Comparison of ENCODE assay signal across 10 mouse cellular contexts in genomic region chr12:76556745-76557389, GRCm38 (mm10). TPM values are rescaled to one million over a fixed set of nuclear protein-coding genes. Genes with fewer than 3 reads are reported as not detected.
DNase-seq lines count a peak whose midpoint lies in the region; ATAC-seq and TF ChIP-seq lines count a peak whose summit lies in the region.
"Had no signal": no experiment of that assay in that cellular context is flagged by ENCODE, and none has a peak within 500 bp of the region (broad histone marks: within the 10 kb centered on the region; RNA-seq: fewer than 3 reads in every experiment).

No protein-coding gene starts in this region.

- no peaks in the 10 kb centered on the region for H3K9me3 ChIP-seq in liver, embryonic 12.5 days (replicated peaks)
- no peaks in the 10 kb centered on the region for H3K9me3 ChIP-seq in kidney, embryonic 15.5 days (replicated peaks)

- peak in 1 of 2 experiments; percentile 34 for DNase-seq in heart, adult 2 months
- no peak for DNase-seq in heart, postnatal 14 days
- no peak for DNase-seq in liver, adult 2 months (ENCODE audit: extremely low read depth, low read depth, low spot score)
- peak; percentile 74 for DNase-seq in retina, postnatal 7 days (ENCODE audit: low read depth, low spot score)
- no peak for DNase-seq in cerebellum, adult 18-20 months
- DNase-seq: lung, adult 2 months; right cerebral cortex, postnatal 14 days had no signal

- peaks cover 25% of the 10 kb centered on the region for H3K4me1 ChIP-seq in heart, adult 2 months (ENCODE audit: control insufficient read depth, insufficient read depth, low read length)
- H3K4me1 ChIP-seq in liver, adult 2 months (ENCODE audit: control insufficient read depth, insufficient read depth, low read length) = peaks cover 43% of the 10 kb centered on the region
- H3K4me1 ChIP-seq in liver, embryonic 12.5 days = peaks cover 46% of the 10 kb centered on the region
- peaks cover 66% of the 10 kb centered on the region for H3K4me1 ChIP-seq in kidney, embryonic 15.5 days

- WGBS in heart, adult 2 months = 51% methylated on average over 6 of the region's 6 CpGs
- WGBS in liver, adult 2 months = 37% methylated on average over 6 of the region's 6 CpGs
- 37% methylated on average over 6 of the region's 6 CpGs for WGBS in liver, embryonic 12.5 days (ENCODE audit: insufficient replicate concordance)
- 17% methylated on average over 6 of the region's 6 CpGs for WGBS in kidney, embryonic 15.5 days

- peak overlapping the region; percentile 48 for H3K27ac ChIP-seq in heart, adult 2 months
- H3K27ac ChIP-seq in liver, adult 2 months (replicated peaks; ENCODE audit: insufficient read depth, low read depth, low read length) = 0 out of 2 replicates have a peak overlapping the region, but pooled peaks have one; percentile 10
- H3K27ac ChIP-seq in liver, embryonic 12.5 days = no peak overlapping the region
- H3K27ac ChIP-seq in kidney, embryonic 15.5 days = peak overlapping the region; percentile 72

- H3K4me2 ChIP-seq in liver, embryonic 12.5 days = no peak overlapping the region
- H3K4me2 ChIP-seq in kidney, embryonic 15.5 days = 0 out of 2 replicates have a peak overlapping the region, but pooled peaks have one; percentile 13

- no peak for ATAC-seq in liver, embryonic 12.5 days
- ATAC-seq in kidney, embryonic 15.5 days (replicated peaks; ENCODE audit: low FRiP score) = peak; percentile 23
- no peak for ATAC-seq in granulocyte monocyte progenitor cell, adult 5-6 weeks (replicated peaks; ENCODE audit: poor library complexity, severe bottlenecking)

- TF ChIP-seq CTCF in heart, adult 2 months (IDR thresholded peaks at IDR 0.05) = no peak
- no peak for TF ChIP-seq CTCF in liver, adult 2 months (IDR thresholded peaks at IDR 0.05; ENCODE audit: low read depth, low read length)

- no peak for TF ChIP-seq EP300 in heart, adult 2 months (IDR thresholded peaks at IDR 0.05; ENCODE audit: insufficient read depth, low read depth, low read length)

- no peak overlapping the region for H3K9ac ChIP-seq in heart, adult 2 months (ENCODE audit: low read depth, low read length)
- H3K9ac ChIP-seq in liver, adult 2 months (ENCODE audit: low read depth, low read length) = no peak overlapping the region
- no peak overlapping the region for H3K9ac ChIP-seq in liver, embryonic 12.5 days
- no peak overlapping the region for H3K9ac ChIP-seq in kidney, embryonic 15.5 days

- peaks cover 2% of the 10 kb centered on the region; the same call in 1 of the 2 replicates for H3K79me2 ChIP-seq in heart, adult 2 months (replicated peaks; ENCODE audit: control insufficient read depth, insufficient read depth, low read length)
- H3K79me2 ChIP-seq in liver, adult 2 months (ENCODE audit: control insufficient read depth, insufficient read depth, low read length) = peaks cover 21% of the 10 kb centered on the region; the same call in 1 of the 2 replicates

- H3K4me3 ChIP-seq in heart, adult 2 months = no peak overlapping the region
- H3K4me3 ChIP-seq in liver, adult 2 months (ENCODE audit: insufficient read depth, low read depth, low read length) = no peak overlapping the region
- no peak overlapping the region for H3K4me3 ChIP-seq in liver, embryonic 12.5 days
- no peak overlapping the region for H3K4me3 ChIP-seq in kidney, embryonic 15.5 days (replicated peaks)

- intact Hi-C loops in heart, adult 2 months (cut with DNase I) = no loop called here
- intact Hi-C loops in heart, postnatal 14 days (cut with DNase I) = no loop called here

- no peak for TF ChIP-seq POLR2A in heart, adult 2 months (IDR thresholded peaks at IDR 0.05; ENCODE audit: insufficient read depth, low read depth, low read length)
- no peak for TF ChIP-seq POLR2A in liver, adult 2 months (IDR thresholded peaks at IDR 0.05; ENCODE audit: extremely low read depth, insufficient read depth, low read length)

- peaks cover 4% of the 10 kb centered on the region for H3K36me3 ChIP-seq in heart, adult 2 months (ENCODE audit: control insufficient read depth, insufficient read depth, low read length)
- H3K36me3 ChIP-seq in liver, adult 2 months (ENCODE audit: control insufficient read depth, insufficient read depth, low read length) = peaks cover 8% of the 10 kb centered on the region; the same call in 1 of the 2 replicates
- peaks cover 11% of the 10 kb centered on the region for H3K36me3 ChIP-seq in liver, embryonic 12.5 days
- H3K36me3 ChIP-seq in kidney, embryonic 15.5 days = peaks cover 19% of the 10 kb centered on the region

- no peaks in the 10 kb centered on the region for H3K27me3 ChIP-seq in heart, adult 2 months (ENCODE audit: control insufficient read depth, insufficient read depth, low read length)
- no peaks in the 10 kb centered on the region for H3K27me3 ChIP-seq in liver, adult 2 months (ENCODE audit: control insufficient read depth, insufficient read depth, low read length)
- peaks cover 14% of the 10 kb centered on the region; the same call in 1 of the 2 replicates for H3K27me3 ChIP-seq in liver, embryonic 12.5 days (replicated peaks)
- H3K27me3 ChIP-seq in kidney, embryonic 15.5 days = no peaks in the 10 kb centered on the region

RNA-seq across cellular contexts. Expression of gene Plekhg3, which starts 26.2 kb away (rescaled TPM):
- total RNA-seq in heart, adult 2 months (2021) = 10 to 100 TPM; 11.6 to 13.6 TPM
- polyA plus RNA-seq in heart, adult 2 months (2012; rRNA removed) = 12.9 and 16.8 TPM in 2 replicates
- total RNA-seq in heart, postnatal 14 days (2021) = 10 to 100 TPM; 19.1 to 20.4 TPM
- 16.5 and 27.0 TPM in 2 replicates for total RNA-seq in liver, adult 2 months (2014; rRNA removed)
- polyA plus RNA-seq in liver, adult 2 months (2012; rRNA removed) = 12.5 and 17.1 TPM in 2 replicates
- polyA plus RNA-seq in liver, embryonic 12.5 days (2016; fragmentation: Nextera tagmentation; extraction: Ambion mirVana) = 3.2 and 3.3 TPM in 2 replicates
- 18.2 and 18.8 TPM in 2 replicates for polyA plus RNA-seq in kidney, embryonic 15.5 days (2015; fragmentation: Nextera tagmentation; extraction: Ambion mirVana)
- 19.6 and 20.5 TPM in 2 replicates for total RNA-seq in granulocyte monocyte progenitor cell, adult 5-6 weeks (2014; fragmentation: Nextera tagmentation)
- 13.3 and 15.6 TPM in 2 replicates for total RNA-seq in granulocyte monocyte progenitor cell, adult 5-6 weeks (2017)
